Mouse (Mus musculus) forebrain, embryonic 11.5 days (tissue): ENCODE data around the gene Gm47959. TPM values are rescaled to one million over a fixed set of nuclear protein-coding genes. Genes with fewer than 3 reads are reported as not detected.

Experiments
- ATAC-seq: fragments of 200-750 bp; cut with Nextera tagmentation; replicated peaks from 2 replicates; pipeline ENCODE4 v1.8.0; 2017; ENCODE audit warnings: moderate TSS enrichment; ENCODE audit not compliant: low FRiP score
- DNase-seq: peaks from one replicate; pipeline ENCODE4 v3.0.0-alpha.2; 2017; ENCODE audit warnings: low spot score
- H3K27ac ChIP-seq: fragments of 300-500 bp; sonication (generic); 2 replicates; pipeline ENCODE4 v1.5.1; 2014; ENCODE audit warnings: low read depth, low read length
- H3K27me3 ChIP-seq: fragments of 300-500 bp; sonication (generic); 2 replicates; pipeline ENCODE4 v1.6.1; 2014; ENCODE audit warnings: mild to moderate bottlenecking, low read length, mixed read lengths; ENCODE audit not compliant: control insufficient read depth, insufficient read depth
- H3K36me3 ChIP-seq: fragments of 300-500 bp; sonication (generic); 2 replicates; pipeline ENCODE4 v1.6.1; 2014; ENCODE audit warnings: mild to moderate bottlenecking, low read length, moderate library complexity, mixed read lengths; ENCODE audit not compliant: control insufficient read depth, insufficient read depth
- H3K4me1 ChIP-seq: fragments of 300-500 bp; sonication (generic); replicated peaks from 2 replicates; pipeline ENCODE4 v1.6.1; 2014; ENCODE audit warnings: low read length, mixed read lengths; ENCODE audit not compliant: control insufficient read depth, insufficient read depth
- H3K4me2 ChIP-seq: fragments of 300-500 bp; sonication (generic); 2 replicates; pipeline ENCODE4 v1.6.1; 2014; ENCODE audit warnings: low read depth, mild to moderate bottlenecking, low read length, moderate library complexity, mixed read lengths; ENCODE audit not compliant: severe bottlenecking
- H3K4me3 ChIP-seq: fragments of 300-500 bp; sonication (generic); 2 replicates; pipeline ENCODE4 v1.5.1; 2014; ENCODE audit warnings: low read depth, low read length
- H3K9ac ChIP-seq: fragments of 300-500 bp; sonication (generic); 2 replicates; pipeline ENCODE4 v1.6.1; 2014; ENCODE audit warnings: low read length
- H3K9me3 ChIP-seq: fragments of 300-500 bp; sonication (generic); 2 replicates; pipeline ENCODE4 v1.6.1; 2016; ENCODE audit warnings: low read length, mixed read lengths; ENCODE audit not compliant: control insufficient read depth
- WGBS: fragments of 180-500 bp; shearing (Covaris S2); extraction: QIAGEN DNeasy Blood & Tissue Kit; methylation state at CpG from one replicate; pipeline ENCODE4 v1.1.7; 2014; 5-methylcytosine and 5-hydroxymethylcytosine counted together
- polyA plus RNA-seq: library from polyadenylated mRNA; unstranded; fragments of >200 nt; fragmentation: Nextera tagmentation; extraction: Ambion mirVana; gene quantifications from 2 replicates; pipeline ENCODE4 v1.2.1, GENCODE M21; 2014

Gm47959 gene
- polyA plus RNA-seq, 1 experiment from 2014 or later = not detected

GRCm38 (mm10) chr1:83007471-83007870 lies 7.1 kb downstream of the Gm47959 start:
- Histone ChIP-seq H3K9ac (no peak overlapping the region), H3K27ac (no peak overlapping the region), H3K4me2 (no peak overlapping the region), H3K4me1 (no peaks in the 10 kb centered on the region), H3K4me3 (no peak overlapping the region), H3K27me3 (no peaks in the 10 kb centered on the region), H3K9me3 (no peaks in the 10 kb centered on the region), H3K36me3 (no peaks in the 10 kb centered on the region)
- DNase-seq = no peak
- no peak for ATAC-seq
- WGBS = 84% methylated on average over 6 of the region's 6 CpGs

GRCm38 (mm10) chr1:83014477-83014876 lies 14.1 kb downstream of the Gm47959 start:
- H3K4me1 ChIP-seq = no peaks in the 10 kb centered on the region
- no peak overlapping the region for H3K27ac ChIP-seq
- H3K36me3 ChIP-seq = no peaks in the 10 kb centered on the region
- no peak overlapping the region for H3K9ac ChIP-seq
- 96% methylated on average over 3 of the region's 3 CpGs for WGBS
- DNase-seq (no peak), ATAC-seq (no peak)
- H3K4me2 ChIP-seq = no peak overlapping the region
- no peaks in the 10 kb centered on the region for H3K9me3 ChIP-seq
- H3K27me3 ChIP-seq = no peaks in the 10 kb centered on the region
- H3K4me3 ChIP-seq = no peak overlapping the region

DNA sequence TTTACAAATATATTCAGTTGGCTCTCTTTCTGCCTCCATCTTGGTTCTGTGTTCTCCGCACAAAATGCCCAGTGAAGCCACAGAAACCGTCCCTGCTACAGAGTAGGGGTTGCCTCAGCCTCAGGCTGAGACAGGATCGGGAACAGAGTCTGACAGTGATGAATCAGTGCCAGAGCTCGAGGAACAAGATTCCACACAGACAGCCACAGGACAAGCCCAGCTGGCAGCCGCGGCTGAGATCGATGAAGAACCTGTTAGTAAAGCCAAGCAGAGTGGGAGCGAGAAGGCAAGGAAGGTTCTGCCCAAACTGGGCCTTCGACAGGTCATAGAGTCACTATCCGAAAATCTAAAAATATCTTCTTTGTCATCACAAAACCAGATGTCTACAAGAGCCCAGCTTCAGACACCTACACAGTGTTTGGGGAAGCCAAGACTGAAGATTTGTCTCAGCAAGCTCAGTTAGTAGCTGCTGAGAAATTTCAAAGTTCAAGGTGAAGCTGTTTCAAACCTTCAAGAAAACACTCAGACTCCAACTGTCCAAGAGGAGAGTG lies 15.1 kb downstream of the Gm47959 start:
- Histone ChIP-seq H3K4me2 (no peak overlapping the region), H3K9ac (no peak overlapping the region), H3K27ac (no peak overlapping the region), H3K4me1 (no peaks in the 10 kb centered on the region), H3K4me3 (no peak overlapping the region), H3K9me3 (no peaks in the 10 kb centered on the region), H3K27me3 (no peaks in the 10 kb centered on the region), H3K36me3 (no peaks in the 10 kb centered on the region)
- ATAC-seq = no peak
- DNase-seq = no peak
- WGBS = 90% methylated on average over 10 of the region's 10 CpGs

DNA sequence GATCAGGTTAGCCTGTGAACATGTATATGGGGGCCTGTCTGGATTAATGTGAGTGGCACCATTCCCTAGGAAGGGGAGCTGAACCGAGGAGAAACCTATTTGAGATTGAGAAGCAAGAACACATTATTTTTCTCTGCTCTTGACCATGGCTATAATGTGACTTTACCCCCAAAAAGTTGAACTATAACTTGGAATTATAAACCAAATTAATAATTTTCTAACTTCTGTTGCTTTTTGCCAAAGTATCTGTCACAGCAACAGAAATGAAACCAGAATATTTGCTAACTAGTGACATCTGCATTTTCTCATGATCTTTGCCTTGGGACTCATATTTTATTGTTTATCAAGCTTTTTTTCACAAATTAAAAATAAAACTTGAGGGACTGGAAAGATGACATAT lies 16.2 kb downstream of the Gm47959 start:
- Histone ChIP-seq H3K27me3 (no peaks in the 10 kb centered on the region), H3K27ac (no peak overlapping the region), H3K4me2 (no peak overlapping the region), H3K9ac (no peak overlapping the region), H3K4me1 (no peaks in the 10 kb centered on the region), H3K9me3 (no peaks in the 10 kb centered on the region), H3K36me3 (no peaks in the 10 kb centered on the region), H3K4me3 (no peak overlapping the region)
- no peak for DNase-seq
- WGBS = 67% methylated on average over 1 of the region's 1 CpGs
- no peak for ATAC-seq

GRCm38 (mm10) chr1:83031950-83032349 lies 31.6 kb downstream of the Gm47959 start:
- H3K27ac ChIP-seq = no peak overlapping the region
- DNase-seq (no peak), ATAC-seq (no peak)
- no peaks in the 10 kb centered on the region for H3K27me3 ChIP-seq
- 55% methylated on average over 1 of the region's 1 CpGs for WGBS
- no peaks in the 10 kb centered on the region for H3K9me3 ChIP-seq
- no peak overlapping the region for H3K9ac ChIP-seq
- no peaks in the 10 kb centered on the region for H3K36me3 ChIP-seq
- H3K4me3 ChIP-seq = no peak overlapping the region
- no peak overlapping the region for H3K4me2 ChIP-seq
- no peaks in the 10 kb centered on the region for H3K4me1 ChIP-seq

DNA sequence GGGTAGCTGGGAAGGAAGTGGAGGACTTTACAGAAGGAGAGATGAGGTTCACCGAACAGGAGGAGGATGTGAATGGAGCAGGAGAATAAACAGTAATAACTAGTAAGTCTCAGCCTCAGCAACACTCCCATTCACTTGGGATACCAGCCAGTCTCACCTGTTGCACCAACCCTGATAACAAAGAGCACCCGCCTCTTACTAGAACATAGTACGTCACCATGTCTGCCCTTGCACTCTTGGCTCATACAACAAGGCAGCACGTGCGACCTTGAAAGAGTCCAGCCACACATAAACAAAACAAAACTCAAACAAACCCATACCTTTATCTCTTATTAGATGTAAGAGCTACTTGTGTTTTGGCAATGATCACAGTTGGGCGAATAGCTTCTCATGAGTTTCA lies 32.2 kb downstream of the Gm47959 start:
- ATAC-seq = no peak
- no peak overlapping the region for H3K9ac ChIP-seq
- H3K4me2 ChIP-seq = no peak overlapping the region
- H3K4me3 ChIP-seq = no peak overlapping the region
- H3K27ac ChIP-seq = no peak overlapping the region
- no peak for DNase-seq
- WGBS = 90% methylated on average over 6 of the region's 6 CpGs
- H3K4me1 ChIP-seq = no peaks in the 10 kb centered on the region
- H3K9me3 ChIP-seq = no peaks in the 10 kb centered on the region
- H3K36me3 ChIP-seq = no peaks in the 10 kb centered on the region
- H3K27me3 ChIP-seq = no peaks in the 10 kb centered on the region

GRCm38 (mm10) chr1:83034509-83034908 lies 34.2 kb downstream of the Gm47959 start:
- no peaks in the 10 kb centered on the region for H3K36me3 ChIP-seq

GRCm38 (mm10) chr1:83036892-83037667 lies 36.7 kb downstream of the Gm47959 start:
- H3K36me3 ChIP-seq = no peaks in the 10 kb centered on the region
- no peak overlapping the region for H3K27ac ChIP-seq
- no peak overlapping the region for H3K9ac ChIP-seq
- DNase-seq (no peak), ATAC-seq (no peak)
- H3K4me1 ChIP-seq = peaks cover 2% of the 10 kb centered on the region; the same call in 1 of the 2 replicates
- H3K4me2 ChIP-seq = no peak overlapping the region
- no peak overlapping the region for H3K4me3 ChIP-seq
- H3K9me3 ChIP-seq = no peaks in the 10 kb centered on the region
- H3K27me3 ChIP-seq = no peaks in the 10 kb centered on the region; the same call in 1 of the 2 replicates
- WGBS = 65% methylated on average over 11 of the region's 11 CpGs

More at GRCm38 (mm10) chr1:83034509-83034908, 34.2 kb downstream of the Gm47959 start:
- Histone ChIP-seq H3K27ac (no peak overlapping the region), H3K9me3 (no peaks in the 10 kb centered on the region), H3K9ac (no peak overlapping the region), H3K27me3 (no peaks in the 10 kb centered on the region; the same call in 1 of the 2 replicates), H3K4me3 (no peak overlapping the region), H3K4me1 (peaks cover 2% of the 10 kb centered on the region; the same call in 1 of the 2 replicates), H3K4me2 (no peak overlapping the region)
- 76% methylated on average over 5 of the region's 5 CpGs for WGBS
- no peak for ATAC-seq
- DNase-seq = no peak
